Mouse (Mus musculus): ENCODE measurements around the gene Nt5e. TPM values are rescaled to one million over a fixed set of nuclear protein-coding genes. Genes with fewer than 3 reads are reported as not detected.

Gene Nt5e
- total and polyA plus RNA-seq, 3 experiments, result 0.08 to 3.1 (median 0.34) TPM

DNA sequence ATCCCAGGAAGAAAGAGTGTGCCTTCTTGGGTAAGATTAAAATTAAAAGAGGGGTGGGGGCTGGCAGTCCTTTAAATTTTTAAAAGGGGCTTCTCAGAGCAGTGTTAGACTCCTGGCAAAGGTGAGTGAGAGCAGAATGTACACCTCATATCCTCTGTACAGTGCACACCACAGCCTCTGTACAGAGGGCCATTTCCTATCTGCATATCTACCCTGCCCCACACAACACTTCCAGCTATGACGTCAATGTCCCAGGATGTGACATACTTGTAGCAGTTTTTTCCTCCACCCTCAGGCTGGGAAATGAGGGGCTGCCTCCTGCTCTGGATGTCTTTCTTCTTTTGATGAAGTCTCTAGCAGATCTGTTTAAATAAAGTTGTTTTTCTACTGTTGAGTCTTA, 17.9 kb upstream of the Nt5e start:
- H3K36me3 ChIP-seq (replicated peaks in 1 of 2; ENCODE audit: control insufficient read depth in 1 of 2, insufficient read depth in 1 of 2, low read length in 1 of 2), result no peaks in the 10 kb centered on the region
- no peak overlapping the region for H3K4me3 ChIP-seq (replicated peaks in 1 of 3; ENCODE audit: low read depth in 2 of 3, low read length in 2 of 3, poor library complexity in 1 of 3)
- no peaks in the 10 kb centered on the region for H3K79me2 ChIP-seq (replicated peaks; ENCODE audit: control insufficient read depth, extremely low read depth, insufficient read depth, poor library complexity, severe bottlenecking)
- no peak for TF ChIP-seq USF1 (IDR thresholded peaks at IDR 0.05; ENCODE audit: low read depth, low read length)
- TF ChIP-seq IRF4 (IDR thresholded peaks at IDR 0.05; ENCODE audit: low read depth, low read length), result no peak
- no peak for TF ChIP-seq ZMIZ1 (IDR thresholded peaks at IDR 0.05; ENCODE audit: low read depth, low read length)
- no peak for TF ChIP-seq TCF12 (IDR thresholded peaks at IDR 0.05; ENCODE audit: low read depth, low read length)
- no peak for TF ChIP-seq PAX5 (IDR thresholded peaks at IDR 0.05; ENCODE audit: low read length)
- TF ChIP-seq ETS1 (conservative IDR thresholded peaks at IDR 0.05; ENCODE audit: low read depth, low read length), result no peak
- TF ChIP-seq MEF2A (IDR thresholded peaks at IDR 0.05; ENCODE audit: borderline replicate concordance, low read depth, low read length), result no peak
- no peak for TF ChIP-seq NELFE (IDR thresholded peaks at IDR 0.05; ENCODE audit: low read depth, low read length)
- no peak for TF ChIP-seq JUND (conservative IDR thresholded peaks at IDR 0.05; ENCODE audit: low read depth, low read length)
- TF ChIP-seq POLR2A (IDR thresholded peaks at IDR 0.05; ENCODE audit: low read depth, low read length), result no peak
- no peak for TF ChIP-seq SIN3A (IDR thresholded peaks at IDR 0.05; ENCODE audit: low read length)
- no peak for TF ChIP-seq RAD21 (IDR thresholded peaks at IDR 0.05; ENCODE audit: low read depth, low read length)
- no peak for TF ChIP-seq NRF1 (IDR thresholded peaks at IDR 0.05; ENCODE audit: low read depth, low read length)
- H3K4me2 ChIP-seq (ENCODE audit: insufficient read depth, low read depth, poor library complexity, severe bottlenecking), result no peak overlapping the region
- dilution Hi-C loops (cut with MboI; ENCODE audit: extremely low pct_ligation_motif_present, extremely low pct_unique_long_range_greater_than_20kb, low sequenced_read_pairs) (no loop called here), in situ Hi-C loops (cut with MboI; ENCODE audit: low pct_ligation_motif_present, low pct_unique_long_range_greater_than_20kb, low sequenced_read_pairs) (no loop called here)
- H3K27me3 ChIP-seq (replicated peaks), result no peaks in the 10 kb centered on the region
- peaks cover 0 to 10% of the 10 kb centered on the region in 2 experiments; a peak in 3 of 4 replicates for H3K4me1 ChIP-seq (ENCODE audit: control insufficient read depth in 1 of 2, insufficient read depth in 2 of 2)
- no peak for DNase-seq (ENCODE audit: extremely low read depth)
- no peaks in the 10 kb centered on the region for H3K9me3 ChIP-seq (replicated peaks; ENCODE audit: low read length)
- no peak overlapping the region for H3K9ac ChIP-seq (ENCODE audit: insufficient read depth, low read depth)
- no peak overlapping the region for H3K27ac ChIP-seq (ENCODE audit: insufficient read depth, low read depth)

DNA sequence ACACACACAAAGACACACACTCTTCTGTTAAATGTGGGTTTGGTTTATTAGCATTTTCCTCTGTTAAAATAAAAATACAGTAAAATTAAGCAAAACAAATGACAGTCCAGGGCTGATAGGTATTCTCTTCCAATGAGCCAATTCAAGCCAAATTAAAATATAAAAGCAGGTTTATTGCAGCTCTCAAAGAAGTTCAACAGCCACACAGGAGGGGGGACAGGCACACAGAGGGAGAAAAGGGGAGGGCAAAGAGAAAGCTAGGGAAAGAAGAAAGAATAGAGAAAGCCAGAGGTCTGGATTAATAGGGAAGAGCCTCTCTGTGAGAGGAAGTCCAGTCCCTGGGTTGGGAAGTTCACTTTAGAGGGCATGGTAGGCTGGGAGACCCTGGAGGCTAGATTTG, 7.8 kb upstream of the Nt5e start:
- TF ChIP-seq MAX (IDR thresholded peaks at IDR 0.05; ENCODE audit: low read length), result no peak
- dilution Hi-C loops (cut with MboI; ENCODE audit: extremely low pct_ligation_motif_present, extremely low pct_unique_long_range_greater_than_20kb, low sequenced_read_pairs), result no loop called here
- Histone ChIP-seq H3K9me3 (replicated peaks; ENCODE audit: low read length) (peaks cover 2% of the 10 kb centered on the region), H3K27ac (ENCODE audit: insufficient read depth, low read depth) (no peak overlapping the region), H3K4me2 (ENCODE audit: insufficient read depth, low read depth, poor library complexity, severe bottlenecking) (no peak overlapping the region), H3K9ac (ENCODE audit: insufficient read depth, low read depth) (no peak overlapping the region), H3K4me3 (replicated peaks in 1 of 3; ENCODE audit: low read depth in 2 of 3, low read length in 2 of 3, poor library complexity in 1 of 3) (no peak overlapping the region), H3K27me3 (replicated peaks) (no peaks in the 10 kb centered on the region), H3K79me2 (replicated peaks; ENCODE audit: control insufficient read depth, extremely low read depth, insufficient read depth, poor library complexity, severe bottlenecking) (no peaks in the 10 kb centered on the region), H3K4me1 (ENCODE audit: control insufficient read depth in 1 of 2, insufficient read depth in 2 of 2) (no peaks in the 10 kb centered on the region), H3K36me3 (replicated peaks in 1 of 2; ENCODE audit: control insufficient read depth in 1 of 2, insufficient read depth in 1 of 2, low read length in 1 of 2) (no peaks in the 10 kb centered on the region)
- DNase-seq (ENCODE audit: extremely low read depth), result no peak
- in situ Hi-C loops (cut with MboI; ENCODE audit: low pct_ligation_motif_present, low pct_unique_long_range_greater_than_20kb, low sequenced_read_pairs), result no loop called here

DNA sequence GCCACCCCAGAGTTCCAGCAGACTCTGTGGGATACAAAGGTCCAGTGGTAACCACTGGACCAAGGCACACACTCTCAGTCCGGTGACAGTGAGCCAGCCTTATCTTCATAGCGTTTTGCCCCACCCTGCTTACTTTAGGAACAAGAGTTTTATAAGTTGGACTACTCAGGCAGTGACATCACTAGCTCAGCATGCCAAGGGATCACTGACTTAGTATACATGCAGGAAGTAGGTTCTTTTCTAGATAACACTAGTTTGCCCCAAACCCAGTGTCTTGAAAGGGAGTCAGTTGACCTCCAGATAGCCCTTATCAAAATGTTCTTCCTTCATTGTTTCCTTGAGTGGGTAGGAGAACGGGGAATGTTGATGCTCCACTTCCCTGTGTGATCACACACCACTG, 2.4 kb upstream of the Nt5e start:
- Histone ChIP-seq H3K4me3 (replicated peaks in 1 of 3; ENCODE audit: low read depth in 2 of 3, low read length in 2 of 3, poor library complexity in 1 of 3) (no peak overlapping the region), H3K79me2 (replicated peaks; ENCODE audit: control insufficient read depth, extremely low read depth, insufficient read depth, poor library complexity, severe bottlenecking) (no peaks in the 10 kb centered on the region), H3K4me2 (ENCODE audit: insufficient read depth, low read depth, poor library complexity, severe bottlenecking) (no peak overlapping the region), H3K36me3 (replicated peaks in 1 of 2; ENCODE audit: control insufficient read depth in 1 of 2, insufficient read depth in 1 of 2, low read length in 1 of 2) (no peaks in the 10 kb centered on the region), H3K9me3 (replicated peaks; ENCODE audit: low read length) (peaks cover 2% of the 10 kb centered on the region), H3K4me1 (ENCODE audit: control insufficient read depth in 1 of 2, insufficient read depth in 2 of 2) (peaks cover 0 to 10% of the 10 kb centered on the region in 2 experiments; a peak in 2 of 4 replicates), H3K27me3 (replicated peaks) (no peaks in the 10 kb centered on the region), H3K9ac (ENCODE audit: insufficient read depth, low read depth) (no peak overlapping the region), H3K27ac (ENCODE audit: insufficient read depth, low read depth) (no peak overlapping the region)
- dilution Hi-C loops (cut with MboI; ENCODE audit: extremely low pct_ligation_motif_present, extremely low pct_unique_long_range_greater_than_20kb, low sequenced_read_pairs), result no loop called here
- in situ Hi-C loops (cut with MboI; ENCODE audit: low pct_ligation_motif_present, low pct_unique_long_range_greater_than_20kb, low sequenced_read_pairs), result no loop called here
- no peak for DNase-seq (ENCODE audit: extremely low read depth)
- TF ChIP-seq POLR2A (IDR thresholded peaks at IDR 0.05; ENCODE audit: low read depth, low read length) (no peak), JUND (conservative IDR thresholded peaks at IDR 0.05; ENCODE audit: low read depth, low read length) (no peak), E2F4 (IDR thresholded peaks at IDR 0.05; ENCODE audit: insufficient replicate concordance, low read depth, low read length) (no peak), JUN (IDR thresholded peaks at IDR 0.05; ENCODE audit: insufficient read depth, low read depth, low read length) (no peak), CTCF (conservative IDR thresholded peaks at IDR 0.05 in 1 of 2, IDR thresholded peaks at IDR 0.05 in 1 of 2; ENCODE audit: low read depth in 2 of 2, low read length in 2 of 2) (no peak), CHD1 (IDR thresholded peaks at IDR 0.05; ENCODE audit: low read depth, low read length) (no peak), IRF4 (IDR thresholded peaks at IDR 0.05; ENCODE audit: low read depth, low read length) (no peak)
